Mouse (Mus musculus) kidney, postnatal 10 days (tissue): ENCODE results near the gene Osbpl10.
"Not testable (repeated sequence)": the region's sequence is repeated elsewhere in the genome, so short reads cannot be mapped to it uniquely, and the experiment has no call there.

Source experiments
- DNase-seq: peaks from one replicate; pipeline ENCODE4 v3.0.0; 2021; ENCODE audit warnings: mixed read lengths

Gene Osbpl10

GRCm38 (mm10) chr9:114985741-114986140 is 7.4 kb downstream of the Osbpl10 start:
- DNase-seq = no peak

- DNase-seq = no peak
Measured at GRCm38 (mm10) chr9:114986361-114986760, 8.0 kb downstream of the Osbpl10 start.

DNA sequence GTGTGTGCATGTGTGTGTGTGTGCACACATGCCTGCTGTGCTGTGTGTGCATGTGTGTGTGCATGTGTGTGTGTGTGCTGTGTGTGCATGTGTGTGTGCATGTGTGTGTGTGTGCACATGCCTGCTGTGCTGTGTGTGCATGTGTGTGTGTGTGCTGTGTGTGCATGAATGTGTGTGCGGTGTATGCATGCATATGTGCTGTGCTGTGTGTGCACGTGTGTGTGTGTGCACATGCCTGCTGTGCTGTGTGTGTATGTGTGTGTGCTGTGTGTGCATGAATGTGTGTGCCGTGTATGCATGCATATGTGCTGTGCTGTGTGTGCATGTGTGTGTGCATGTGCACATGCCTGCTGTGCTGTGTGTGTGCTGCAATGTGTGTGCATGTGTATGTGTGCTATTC is 9.7 kb downstream of the Osbpl10 start:
- DNase-seq = no peak

GRCm38 (mm10) chr9:114988610-114989327 is 10.4 kb downstream of the Osbpl10 start:
- DNase-seq = peak; percentile 26

DNA sequence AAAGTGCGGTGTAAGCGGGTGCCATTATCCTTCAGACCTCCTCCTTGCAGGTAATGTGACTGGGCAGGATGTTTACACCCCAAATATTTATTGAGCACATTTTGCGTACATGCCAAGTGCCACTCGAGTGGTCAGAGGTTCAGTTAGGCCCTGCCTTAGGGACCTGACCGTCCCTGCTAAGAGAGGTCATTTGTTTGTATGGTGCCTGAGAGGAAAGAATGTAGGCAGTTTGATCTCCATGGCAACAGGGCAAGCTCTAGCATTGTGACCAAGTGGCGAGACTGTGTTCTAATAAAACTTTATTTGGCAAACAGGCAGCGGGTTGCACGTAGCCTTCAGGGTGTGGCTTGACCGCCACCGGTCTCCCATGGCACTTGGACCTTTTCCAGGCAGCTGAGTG is 12.1 kb downstream of the Osbpl10 start:
- DNase-seq = peak; percentile 26

GRCm38 (mm10) chr9:114992528-114992927 is 14.2 kb downstream of the Osbpl10 start:
- DNase-seq = no peak

GRCm38 (mm10) chr9:114995250-114995649 is 16.9 kb downstream of the Osbpl10 start:
- no peak for DNase-seq

- no peak for DNase-seq
Measured at GRCm38 (mm10) chr9:114995716-114996115, 17.3 kb downstream of the Osbpl10 start.

- DNase-seq = no peak
Measured at GRCm38 (mm10) chr9:114996489-114996888, 18.1 kb downstream of the Osbpl10 start.

GRCm38 (mm10) chr9:114999010-114999770 is 20.8 kb downstream of the Osbpl10 start:
- DNase-seq = peak; percentile 17

DNA sequence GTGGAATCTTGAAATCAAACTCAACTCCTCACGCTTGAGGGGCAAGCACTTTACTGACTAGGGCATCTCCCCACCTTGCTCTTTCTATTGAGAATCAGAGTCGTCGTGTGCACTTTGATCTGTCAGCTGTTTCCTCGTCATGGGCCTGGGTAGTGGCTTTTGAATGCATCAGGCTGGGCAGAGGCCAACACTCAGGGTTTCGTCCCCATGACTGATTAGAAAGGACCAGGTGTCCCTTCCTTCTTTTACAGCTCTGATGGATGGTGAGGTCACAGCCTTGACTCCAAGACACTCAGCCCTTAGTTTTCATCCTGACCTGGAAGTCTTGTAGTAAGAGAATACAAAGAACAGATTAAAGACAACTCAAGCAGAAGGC is 21.4 kb downstream of the Osbpl10 start:
- no peak for DNase-seq

GRCm38 (mm10) chr9:115005446-115005845 is 27.1 kb downstream of the Osbpl10 start:
- no peak for DNase-seq

DNA sequence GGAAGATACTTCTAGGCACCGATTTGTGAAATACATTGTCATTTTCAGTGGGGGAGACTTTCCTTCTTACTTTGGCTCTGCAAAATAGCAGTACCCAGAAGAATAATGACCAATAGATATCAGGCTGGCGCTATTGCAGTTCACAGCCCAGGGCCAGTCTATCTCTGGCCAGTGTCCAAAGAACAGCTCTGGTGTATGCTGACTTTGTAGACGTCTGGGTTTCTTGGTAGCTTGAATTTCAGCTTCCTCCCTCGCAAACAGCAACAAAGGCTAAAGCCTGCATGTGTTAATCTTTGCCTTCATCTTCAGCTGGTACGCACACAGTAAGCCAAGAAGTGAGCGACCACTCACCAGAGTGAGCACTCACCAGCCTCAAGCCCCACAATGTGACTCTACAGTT is 29.4 kb downstream of the Osbpl10 start:
- DNase-seq = no peak

DNA sequence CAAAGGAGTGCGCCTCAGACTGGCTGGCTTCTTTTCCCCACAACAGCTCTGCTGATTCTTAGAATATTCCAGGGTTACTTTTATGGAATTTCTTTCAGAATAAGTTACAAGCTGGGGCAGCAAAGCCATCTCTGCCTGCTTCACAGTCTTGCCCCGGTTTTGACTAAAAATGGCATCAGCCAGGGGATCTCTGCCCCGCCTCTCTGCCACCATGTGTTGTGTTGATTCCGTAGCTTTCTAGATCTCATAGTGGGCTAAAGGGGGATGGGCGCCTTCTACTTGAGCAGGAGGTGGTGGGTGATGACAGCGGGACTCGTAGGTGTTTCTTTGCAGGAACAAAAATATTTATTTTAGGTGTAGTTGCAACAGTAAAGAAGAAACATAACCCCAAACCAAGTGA is 29.8 kb downstream of the Osbpl10 start:
- no peak for DNase-seq

GRCm38 (mm10) chr9:115012367-115012766 is 34.0 kb downstream of the Osbpl10 start:
- no peak for DNase-seq

GRCm38 (mm10) chr9:115020141-115020540 is 41.8 kb downstream of the Osbpl10 start:
- DNase-seq = no peak

- no peak for DNase-seq
Measured at GRCm38 (mm10) chr9:115021419-115021818, 43.0 kb downstream of the Osbpl10 start.

DNA sequence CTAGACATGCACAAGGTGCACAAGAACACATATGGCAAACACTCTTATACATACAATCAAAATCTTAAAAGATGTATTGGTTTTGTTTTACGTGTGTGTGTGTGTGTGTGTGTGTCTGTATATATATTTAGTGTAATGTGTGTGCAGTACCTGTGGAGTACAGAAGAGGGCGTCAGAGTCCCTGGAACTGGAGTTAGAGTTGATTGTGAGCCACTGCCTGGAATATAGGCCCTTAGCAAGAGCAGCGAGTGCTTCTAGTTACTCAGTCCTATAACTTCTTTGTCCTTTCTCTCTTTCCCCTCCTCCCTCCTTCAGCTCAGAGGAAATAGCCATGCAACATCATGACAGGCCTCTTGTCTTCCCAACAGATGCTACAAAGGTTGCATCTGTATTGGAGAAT is 44.8 kb downstream of the Osbpl10 start:
- DNase-seq = no peak

DNA sequence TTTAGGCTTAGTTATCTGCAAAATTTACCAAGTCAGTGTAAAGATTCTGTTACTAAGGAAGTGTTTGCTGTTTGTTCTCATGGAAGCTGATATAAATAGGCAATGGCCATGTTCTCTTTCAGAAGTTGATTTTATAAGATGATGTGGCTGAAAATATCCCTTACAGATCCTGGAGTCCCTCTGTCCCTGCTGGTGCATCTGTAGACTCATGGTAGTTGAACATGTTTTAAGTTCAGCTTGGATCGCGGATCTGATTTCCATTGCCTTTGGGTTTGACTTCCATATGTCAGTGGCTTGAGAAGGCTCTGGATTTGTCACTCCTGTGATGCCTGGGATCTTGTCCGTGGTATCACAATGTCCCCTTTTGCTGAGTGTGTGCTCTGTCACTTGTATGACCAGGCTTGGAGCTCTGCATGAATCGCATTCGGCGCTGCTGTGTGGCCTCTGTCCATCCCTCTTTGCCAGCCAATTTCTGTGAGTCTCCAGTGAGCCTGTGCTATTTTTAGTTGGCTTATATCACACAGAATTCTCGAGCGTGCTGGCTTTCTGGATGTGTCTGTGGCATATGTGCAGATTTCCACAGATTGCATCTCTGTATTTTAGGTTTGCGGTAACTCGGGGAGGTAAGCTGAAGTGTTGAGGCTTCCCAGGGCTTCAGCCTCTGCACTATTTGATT is 45.5 kb downstream of the Osbpl10 start:
- DNase-seq = no peak

DNA sequence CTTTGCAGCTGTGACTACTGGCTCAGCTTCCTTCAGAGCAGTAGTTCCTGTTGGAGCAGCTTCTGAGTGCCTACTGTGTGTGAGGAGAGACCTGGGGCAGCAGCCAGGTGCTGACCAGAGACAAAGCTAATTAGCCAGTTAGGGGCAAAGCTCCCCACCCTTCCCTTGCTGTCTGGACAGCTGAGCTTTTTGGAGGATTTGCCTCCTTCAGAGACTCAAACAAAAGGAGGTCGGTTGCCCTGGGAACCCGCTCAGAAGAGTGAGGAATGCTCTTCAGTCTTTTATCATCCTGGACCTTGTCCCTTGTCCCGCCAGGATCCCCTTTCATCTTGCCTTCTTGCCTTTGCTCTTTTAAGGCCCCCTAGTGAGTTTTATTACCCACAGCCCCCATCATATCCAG is 50.9 kb downstream of the Osbpl10 start:
- DNase-seq = no peak

DNA sequence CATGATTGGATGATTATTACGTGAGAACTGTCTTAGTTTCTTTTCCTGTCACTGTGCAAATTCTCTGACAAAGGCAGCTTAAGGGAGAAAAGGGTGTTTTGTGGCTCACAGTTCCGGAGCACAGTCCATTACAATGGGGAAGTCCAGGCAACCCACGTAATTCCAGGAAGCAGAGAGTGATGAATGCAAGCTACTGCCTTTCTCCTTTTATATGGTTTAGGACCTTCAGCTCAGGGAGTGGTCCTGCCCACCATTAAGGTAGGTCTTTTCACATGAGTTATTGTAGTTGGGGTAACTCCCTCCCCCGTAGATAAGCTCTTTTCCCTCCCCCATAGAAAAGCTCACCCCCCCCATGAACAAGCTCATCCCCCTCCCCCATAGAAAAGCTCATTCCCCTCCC is 52.2 kb downstream of the Osbpl10 start:
- no peak for DNase-seq

DNA sequence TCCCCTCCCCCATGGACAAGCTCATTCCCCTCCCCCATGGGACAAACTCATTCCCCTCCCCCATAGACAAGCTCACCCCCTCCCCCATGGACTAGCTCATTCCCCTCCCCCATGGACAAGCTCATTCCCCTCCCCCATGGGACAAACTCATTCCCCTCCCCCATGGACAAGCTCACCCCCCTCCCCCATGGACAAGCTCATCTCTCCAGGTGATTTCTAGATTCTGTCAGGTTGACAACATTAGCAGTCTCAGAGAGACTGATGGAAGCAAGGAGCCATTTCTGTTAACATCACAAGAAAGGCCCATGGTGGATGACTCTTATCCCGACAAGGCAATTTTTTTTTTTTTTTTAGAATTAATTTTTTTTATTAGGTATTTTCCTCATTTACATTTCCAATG is 52.7 kb downstream of the Osbpl10 start:
- DNase-seq = not testable (repeated sequence)

- DNase-seq = no peak
Measured at GRCm38 (mm10) chr9:115032786-115033185, 54.4 kb downstream of the Osbpl10 start.

- no peak for DNase-seq
Measured at GRCm38 (mm10) chr9:115034271-115034670, 55.9 kb downstream of the Osbpl10 start.
